Mouse (Mus musculus): ENCODE measurements around the gene Srsf3. TPM values are rescaled to one million over a fixed set of nuclear protein-coding genes. Genes with fewer than 3 reads are reported as not detected.
A peak's percentile ranks its signal among the peaks of the same experiment; 100 is the strongest.

Gene Srsf3
- polyA plus RNA-seq, 1 experiment from 2014 or later = 403 TPM

- H3K4me2 ChIP-seq = no peak overlapping the region
- H3K36me3 ChIP-seq = no peaks in the 10 kb centered on the region
- H3K9me3 ChIP-seq (replicated peaks) = no peaks in the 10 kb centered on the region
- H3K4me1 ChIP-seq = peaks cover 10% of the 10 kb centered on the region
- H3K27ac ChIP-seq (replicated peaks) = no peak overlapping the region
- no peaks in the 10 kb centered on the region for H3K27me3 ChIP-seq (replicated peaks)
- 67% methylated on average over 5 of the region's 5 CpGs for whole genome bisulfite sequencing
- no peak overlapping the region for H3K9ac ChIP-seq (replicated peaks)
- H3K4me3 ChIP-seq (replicated peaks) = no peak overlapping the region
- ATAC-seq (ENCODE audit: low FRiP score) = no peak
Measured at GRCm38 (mm10) chr17:29071820-29072219, 39.4 kb downstream of the Srsf3 start.

GRCm38 (mm10) chr17:29072701-29073307 is 40.4 kb downstream of the Srsf3 start:
- WGBS = 17% methylated on average over 11 of the region's 11 CpGs
- H3K4me3 ChIP-seq (replicated peaks) = no peak overlapping the region

GRCm38 (mm10) chr17:29073313-29073712 is 40.9 kb downstream of the Srsf3 start:
- Histone ChIP-seq H3K27ac (replicated peaks) (no peak overlapping the region), H3K36me3 (no peaks in the 10 kb centered on the region), H3K9ac (replicated peaks) (no peak overlapping the region), H3K9me3 (replicated peaks) (no peaks in the 10 kb centered on the region), H3K4me2 (no peak overlapping the region), H3K4me3 (replicated peaks) (no peak overlapping the region), H3K27me3 (replicated peaks) (no peaks in the 10 kb centered on the region), H3K4me1 (peaks cover 12% of the 10 kb centered on the region)
- 31% methylated on average over 5 of the region's 5 CpGs for WGBS
- ATAC-seq (ENCODE audit: low FRiP score) = no peak

More at GRCm38 (mm10) chr17:29072701-29073307, 40.4 kb downstream of the Srsf3 start:
- no peak overlapping the region for H3K4me2 ChIP-seq
- no peak overlapping the region for H3K9ac ChIP-seq (replicated peaks)
- no peak for ATAC-seq (ENCODE audit: low FRiP score)
- H3K36me3 ChIP-seq = no peaks in the 10 kb centered on the region
- H3K27me3 ChIP-seq (replicated peaks) = no peaks in the 10 kb centered on the region
- H3K4me1 ChIP-seq = peaks cover 10% of the 10 kb centered on the region
- no peak overlapping the region for H3K27ac ChIP-seq (replicated peaks)
- H3K9me3 ChIP-seq (replicated peaks) = no peaks in the 10 kb centered on the region

GRCm38 (mm10) chr17:29074085-29074484 is 41.7 kb downstream of the Srsf3 start:
- Histone ChIP-seq H3K9me3 (replicated peaks) (no peaks in the 10 kb centered on the region), H3K4me2 (no peak overlapping the region), H3K4me1 (peaks cover 20% of the 10 kb centered on the region), H3K27ac (replicated peaks) (no peak overlapping the region), H3K27me3 (replicated peaks) (0 out of 2 replicates have a peak, but pooled peaks cover 3% of the 10 kb centered on the region), H3K4me3 (replicated peaks) (no peak overlapping the region), H3K36me3 (no peaks in the 10 kb centered on the region), H3K9ac (replicated peaks) (no peak overlapping the region)
- 87% methylated on average over 13 of the region's 13 CpGs for WGBS
- ATAC-seq (ENCODE audit: low FRiP score) = no peak

- H3K9ac ChIP-seq (replicated peaks) = no peak overlapping the region
- H3K4me3 ChIP-seq (replicated peaks) = no peak overlapping the region
- H3K9me3 ChIP-seq (replicated peaks) = no peaks in the 10 kb centered on the region
- H3K4me2 ChIP-seq = no peak overlapping the region
- H3K36me3 ChIP-seq = no peaks in the 10 kb centered on the region
- WGBS = 95% methylated on average over 8 of the region's 8 CpGs
- no peak for ATAC-seq (ENCODE audit: low FRiP score)
- peaks cover 25% of the 10 kb centered on the region for H3K4me1 ChIP-seq
- H3K27ac ChIP-seq (replicated peaks) = no peak overlapping the region
- H3K27me3 ChIP-seq (replicated peaks) = peaks cover 17% of the 10 kb centered on the region; the same call in 1 of the 2 replicates
Measured at GRCm38 (mm10) chr17:29076235-29076634, 43.8 kb downstream of the Srsf3 start.

- H3K9ac ChIP-seq (replicated peaks) = peak overlapping the region; percentile 40; the same call in 1 of the 2 replicates
- peak overlapping the region; percentile 44 for H3K4me2 ChIP-seq
- peaks cover 33% of the 10 kb centered on the region for H3K4me1 ChIP-seq
- H3K36me3 ChIP-seq = no peaks in the 10 kb centered on the region
- ATAC-seq (ENCODE audit: low FRiP score) = no peak
- peak overlapping the region; percentile 14; the same call in 1 of the 2 replicates for H3K27ac ChIP-seq (replicated peaks)
- peak overlapping the region; percentile 16 for H3K4me3 ChIP-seq (replicated peaks)
- H3K27me3 ChIP-seq (replicated peaks) = peaks cover 17% of the 10 kb centered on the region; the same call in 1 of the 2 replicates
- 21% methylated on average over 14 of the region's 14 CpGs for WGBS
- no peaks in the 10 kb centered on the region for H3K9me3 ChIP-seq (replicated peaks)
Measured at GRCm38 (mm10) chr17:29077786-29078509, 45.5 kb downstream of the Srsf3 start.

- peaks cover 27% of the 10 kb centered on the region for H3K4me1 ChIP-seq
- no peak overlapping the region for H3K9ac ChIP-seq (replicated peaks)
- no peaks in the 10 kb centered on the region for H3K36me3 ChIP-seq
- no peak for ATAC-seq (ENCODE audit: low FRiP score)
- H3K4me3 ChIP-seq (replicated peaks) = peak overlapping the region; percentile 16; the same call in 1 of the 2 replicates
- H3K27me3 ChIP-seq (replicated peaks) = peaks cover 17% of the 10 kb centered on the region; the same call in 1 of the 2 replicates
- H3K4me2 ChIP-seq = peak overlapping the region; percentile 44
- 7% methylated on average over 25 of the region's 25 CpGs for WGBS
- H3K9me3 ChIP-seq (replicated peaks) = no peaks in the 10 kb centered on the region
- peak overlapping the region; percentile 14; the same call in 1 of the 2 replicates for H3K27ac ChIP-seq (replicated peaks)
Measured at GRCm38 (mm10) chr17:29078519-29079383, 46.3 kb downstream of the Srsf3 start.

GRCm38 (mm10) chr17:29080758-29081617 is 48.6 kb downstream of the Srsf3 start:
- Histone ChIP-seq H3K27ac (replicated peaks) (no peak overlapping the region), H3K4me3 (replicated peaks) (no peak overlapping the region), H3K27me3 (replicated peaks) (peaks cover 17% of the 10 kb centered on the region; the same call in 1 of the 2 replicates), H3K9ac (replicated peaks) (no peak overlapping the region), H3K4me2 (peak overlapping the region; percentile 46), H3K4me1 (peaks cover 27% of the 10 kb centered on the region), H3K36me3 (no peaks in the 10 kb centered on the region), H3K9me3 (replicated peaks) (no peaks in the 10 kb centered on the region)
- ATAC-seq (ENCODE audit: low FRiP score) = no peak
- WGBS = 7% methylated on average over 23 of the region's 23 CpGs

GRCm38 (mm10) chr17:29081618-29082381 is 49.4 kb downstream of the Srsf3 start:
- Histone ChIP-seq H3K4me1 (peaks cover 27% of the 10 kb centered on the region), H3K36me3 (no peaks in the 10 kb centered on the region), H3K27ac (replicated peaks) (no peak overlapping the region), H3K27me3 (replicated peaks) (peaks cover 17% of the 10 kb centered on the region; the same call in 1 of the 2 replicates), H3K4me2 (peak overlapping the region; percentile 46), H3K4me3 (replicated peaks) (peak overlapping the region; percentile 3; the same call in 1 of the 2 replicates), H3K9ac (replicated peaks) (peak overlapping the region; percentile 20; the same call in 1 of the 2 replicates), H3K9me3 (replicated peaks) (no peaks in the 10 kb centered on the region)
- WGBS = 9% methylated on average over 21 of the region's 21 CpGs
- ATAC-seq (ENCODE audit: low FRiP score) = no peak

- no peak for ATAC-seq (ENCODE audit: low FRiP score)
- H3K4me1 ChIP-seq = peaks cover 22% of the 10 kb centered on the region
- H3K27me3 ChIP-seq (replicated peaks) = peaks cover 17% of the 10 kb centered on the region; the same call in 1 of the 2 replicates
- H3K27ac ChIP-seq (replicated peaks) = no peak overlapping the region
- H3K9ac ChIP-seq (replicated peaks) = no peak overlapping the region
- H3K4me2 ChIP-seq = no peak overlapping the region
- no peak overlapping the region for H3K4me3 ChIP-seq (replicated peaks)
- no peaks in the 10 kb centered on the region for H3K36me3 ChIP-seq
- WGBS = 94% methylated on average over 8 of the region's 8 CpGs
- no peaks in the 10 kb centered on the region for H3K9me3 ChIP-seq (replicated peaks)
Measured at GRCm38 (mm10) chr17:29083586-29083985, 51.2 kb downstream of the Srsf3 start.
